Mouse (Mus musculus): ENCODE data around the gene Cog2. TPM values are rescaled to one million over a fixed set of nuclear protein-coding genes. Genes with fewer than 3 reads are reported as not detected.
A peak's percentile ranks its signal among the peaks of the same experiment; 100 is the strongest.

Cog2 gene
- 14.5 and 17.9 TPM in 2 replicates for polyA plus RNA-seq (2012; rRNA removed)

- 10% methylated on average over 50 of the region's 50 CpGs for WGBS
- Histone ChIP-seq H3K4me1 (ENCODE audit: control insufficient read depth, insufficient read depth, low read length) (peaks cover 4% of the 10 kb centered on the region; the same call in 1 of the 2 replicates), H3K4me3 (replicated peaks; ENCODE audit: extremely low read depth, low read depth, low read length) (peak within 1 kb of the TSS; percentile 93)
- DNase-seq, result peak; percentile 86
- peak; percentile 68 for TF ChIP-seq CTCF (IDR thresholded peaks at IDR 0.05; ENCODE audit: insufficient read depth, low read length)
- peak; percentile 79 for TF ChIP-seq POLR2A (IDR thresholded peaks at IDR 0.05; ENCODE audit: borderline replicate concordance, extremely low read depth, low read depth, low read length)
Observed at GRCm38 (mm10) chr8:124520249-124521080, at the start of gene Cog2. Cog2 (plus strand) TSS chr8:124520767.

- WGBS, result 77% methylated on average over 5 of the region's 5 CpGs
- Histone ChIP-seq H3K4me1 (ENCODE audit: control insufficient read depth, insufficient read depth, low read length) (no peaks in the 10 kb centered on the region), H3K4me3 (replicated peaks; ENCODE audit: extremely low read depth, low read depth, low read length) (no peak overlapping the region)
- no peak for DNase-seq
- TF ChIP-seq CTCF (IDR thresholded peaks at IDR 0.05; ENCODE audit: insufficient read depth, low read length) (no peak), POLR2A (IDR thresholded peaks at IDR 0.05; ENCODE audit: borderline replicate concordance, extremely low read depth, low read depth, low read length) (no peak)
Observed at GRCm38 (mm10) chr8:124475690-124476089, 44.9 kb upstream of the Cog2 start.

GRCm38 (mm10) chr8:124476701-124477100 lies 43.9 kb upstream of the Cog2 start:
- no peak for DNase-seq
- WGBS, result 68% methylated on average over 9 of the region's 9 CpGs
- TF ChIP-seq POLR2A (IDR thresholded peaks at IDR 0.05; ENCODE audit: borderline replicate concordance, extremely low read depth, low read depth, low read length), result no peak
- TF ChIP-seq CTCF (IDR thresholded peaks at IDR 0.05; ENCODE audit: insufficient read depth, low read length), result no peak
- Histone ChIP-seq H3K4me1 (ENCODE audit: control insufficient read depth, insufficient read depth, low read length) (no peaks in the 10 kb centered on the region), H3K4me3 (replicated peaks; ENCODE audit: extremely low read depth, low read depth, low read length) (no peak overlapping the region)

GRCm38 (mm10) chr8:124479251-124479650 lies 41.3 kb upstream of the Cog2 start:
- WGBS, result 74% methylated on average over 3 of the region's 3 CpGs
- Histone ChIP-seq H3K4me1 (ENCODE audit: control insufficient read depth, insufficient read depth, low read length) (no peaks in the 10 kb centered on the region), H3K4me3 (replicated peaks; ENCODE audit: extremely low read depth, low read depth, low read length) (no peak overlapping the region)
- no peak for TF ChIP-seq POLR2A (IDR thresholded peaks at IDR 0.05; ENCODE audit: borderline replicate concordance, extremely low read depth, low read depth, low read length)
- TF ChIP-seq CTCF (IDR thresholded peaks at IDR 0.05; ENCODE audit: insufficient read depth, low read length), result no peak
- DNase-seq, result no peak

GRCm38 (mm10) chr8:124480321-124480720 lies 40.2 kb upstream of the Cog2 start:
- DNase-seq, result no peak
- H3K4me3 ChIP-seq (replicated peaks; ENCODE audit: extremely low read depth, low read depth, low read length), result no peak overlapping the region
- H3K4me1 ChIP-seq (ENCODE audit: control insufficient read depth, insufficient read depth, low read length), result no peaks in the 10 kb centered on the region
- WGBS, result 74% methylated on average over 8 of the region's 8 CpGs
- TF ChIP-seq POLR2A (IDR thresholded peaks at IDR 0.05; ENCODE audit: borderline replicate concordance, extremely low read depth, low read depth, low read length), result no peak
- TF ChIP-seq CTCF (IDR thresholded peaks at IDR 0.05; ENCODE audit: insufficient read depth, low read length), result no peak

- H3K4me3 ChIP-seq (replicated peaks; ENCODE audit: extremely low read depth, low read depth, low read length), result no peak overlapping the region
- no peak for TF ChIP-seq CTCF (IDR thresholded peaks at IDR 0.05; ENCODE audit: insufficient read depth, low read length)
- TF ChIP-seq POLR2A (IDR thresholded peaks at IDR 0.05; ENCODE audit: borderline replicate concordance, extremely low read depth, low read depth, low read length), result no peak
- 85% methylated on average over 2 of the region's 2 CpGs for WGBS
- DNase-seq, result no peak
- no peaks in the 10 kb centered on the region for H3K4me1 ChIP-seq (ENCODE audit: control insufficient read depth, insufficient read depth, low read length)
Observed at GRCm38 (mm10) chr8:124482790-124483189, 37.8 kb upstream of the Cog2 start.

- H3K4me3 ChIP-seq (replicated peaks; ENCODE audit: extremely low read depth, low read depth, low read length), result no peak overlapping the region
- H3K4me1 ChIP-seq (ENCODE audit: control insufficient read depth, insufficient read depth, low read length), result no peaks in the 10 kb centered on the region
- TF ChIP-seq POLR2A (IDR thresholded peaks at IDR 0.05; ENCODE audit: borderline replicate concordance, extremely low read depth, low read depth, low read length), result no peak
- TF ChIP-seq CTCF (IDR thresholded peaks at IDR 0.05; ENCODE audit: insufficient read depth, low read length), result no peak
- no peak for DNase-seq
- WGBS, result 69% methylated on average over 7 of the region's 7 CpGs
Observed at GRCm38 (mm10) chr8:124483356-124484115, 37.0 kb upstream of the Cog2 start.

- 91% methylated on average over 6 of the region's 6 CpGs for WGBS
Observed at GRCm38 (mm10) chr8:124489311-124489710, 31.3 kb upstream of the Cog2 start.

GRCm38 (mm10) chr8:124489786-124490185 lies 30.8 kb upstream of the Cog2 start:
- DNase-seq, result no peak
- TF ChIP-seq POLR2A (IDR thresholded peaks at IDR 0.05; ENCODE audit: borderline replicate concordance, extremely low read depth, low read depth, low read length), result no peak
- TF ChIP-seq CTCF (IDR thresholded peaks at IDR 0.05; ENCODE audit: insufficient read depth, low read length), result no peak
- H3K4me1 ChIP-seq (ENCODE audit: control insufficient read depth, insufficient read depth, low read length), result no peaks in the 10 kb centered on the region
- 84% methylated on average over 6 of the region's 6 CpGs for WGBS
- no peak overlapping the region for H3K4me3 ChIP-seq (replicated peaks; ENCODE audit: extremely low read depth, low read depth, low read length)

More at GRCm38 (mm10) chr8:124489311-124489710, 31.3 kb upstream of the Cog2 start:
- no peak for TF ChIP-seq POLR2A (IDR thresholded peaks at IDR 0.05; ENCODE audit: borderline replicate concordance, extremely low read depth, low read depth, low read length)
- TF ChIP-seq CTCF (IDR thresholded peaks at IDR 0.05; ENCODE audit: insufficient read depth, low read length), result no peak
- DNase-seq, result no peak
- Histone ChIP-seq H3K4me3 (replicated peaks; ENCODE audit: extremely low read depth, low read depth, low read length) (no peak overlapping the region), H3K4me1 (ENCODE audit: control insufficient read depth, insufficient read depth, low read length) (no peaks in the 10 kb centered on the region)

Measured in lung, adult 2 months (tissue).